Mouse (Mus musculus) forelimb bud, embryonic 11.5 days (tissue): ENCODE results near the gene Tbc1d17.

Experiments
- DNase-seq: peaks from one replicate; pipeline ENCODE4 v3.0.0-alpha.2; 2012; ENCODE audit warnings: low read depth, low spot score

Tbc1d17 gene

GRCm38 (mm10) chr7:44868919-44869696 lies 20.2 kb upstream of the Tbc1d17 start:
- peak; percentile 53 for DNase-seq

DNA sequence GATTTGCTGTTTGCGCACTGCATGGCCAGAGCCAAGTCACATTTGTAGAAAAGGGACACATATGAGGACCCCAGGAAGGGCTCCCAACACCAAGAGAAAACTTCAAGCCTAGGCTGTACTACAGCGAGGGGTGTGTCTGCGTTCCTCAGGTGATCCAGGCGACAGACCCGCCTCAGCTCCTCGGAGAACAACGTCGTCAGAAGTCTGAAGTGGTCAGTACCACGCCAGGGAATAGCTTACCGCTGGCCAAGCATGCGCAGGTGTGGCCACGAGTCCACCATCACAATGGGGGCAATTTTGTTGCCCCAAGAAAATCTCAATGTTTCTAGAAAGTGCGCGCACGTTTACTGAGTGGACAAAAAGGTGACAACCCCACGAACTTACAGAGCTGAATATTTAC lies 19.6 kb upstream of the Tbc1d17 start:
- DNase-seq, result no peak

GRCm38 (mm10) chr7:44867802-44868201 lies 18.9 kb upstream of the Tbc1d17 start:
- DNase-seq, result no peak

- DNase-seq, result no peak
Measured at GRCm38 (mm10) chr7:44867010-44867702, 18.3 kb upstream of the Tbc1d17 start.

DNA sequence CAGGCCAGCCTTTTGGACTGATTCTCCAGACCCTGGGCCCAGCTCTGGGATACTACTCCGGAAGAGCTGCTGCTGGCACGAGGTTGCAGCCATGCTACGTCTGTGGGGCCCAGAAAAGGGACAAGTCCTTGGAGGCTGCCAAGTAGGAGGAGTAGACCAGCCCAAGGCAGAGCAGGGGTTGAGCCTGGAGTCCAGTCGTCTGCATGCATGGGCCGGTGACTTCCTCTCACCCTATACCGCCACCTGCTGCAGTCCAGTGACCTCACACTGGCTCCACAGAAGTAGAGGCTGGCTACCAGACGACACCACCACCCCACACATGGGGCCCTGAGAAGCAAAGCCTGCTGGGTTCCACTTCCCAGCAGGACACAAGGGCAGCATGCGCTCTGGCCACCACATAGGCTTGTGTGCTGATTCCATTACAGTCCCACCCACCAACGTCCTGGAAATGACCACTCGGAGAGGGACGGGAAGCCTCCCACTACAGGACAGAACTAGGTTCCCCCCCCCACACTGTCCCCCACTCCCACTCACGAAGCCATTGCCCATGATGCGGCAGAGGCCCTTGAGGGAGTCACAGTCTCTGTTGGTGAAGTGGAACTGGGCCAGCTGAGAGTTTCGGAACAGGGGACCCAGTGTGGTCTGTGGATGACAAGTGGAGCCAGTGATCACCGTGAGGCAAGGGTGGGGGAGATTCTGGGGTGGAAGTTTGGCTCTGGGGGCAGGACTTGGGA lies 17.6 kb upstream of the Tbc1d17 start:
- DNase-seq, result no peak

GRCm38 (mm10) chr7:44864595-44865542 lies 16.0 kb upstream of the Tbc1d17 start:
- DNase-seq, result no peak

- DNase-seq, result no peak
Measured at GRCm38 (mm10) chr7:44863982-44864494, 15.2 kb upstream of the Tbc1d17 start.

DNA sequence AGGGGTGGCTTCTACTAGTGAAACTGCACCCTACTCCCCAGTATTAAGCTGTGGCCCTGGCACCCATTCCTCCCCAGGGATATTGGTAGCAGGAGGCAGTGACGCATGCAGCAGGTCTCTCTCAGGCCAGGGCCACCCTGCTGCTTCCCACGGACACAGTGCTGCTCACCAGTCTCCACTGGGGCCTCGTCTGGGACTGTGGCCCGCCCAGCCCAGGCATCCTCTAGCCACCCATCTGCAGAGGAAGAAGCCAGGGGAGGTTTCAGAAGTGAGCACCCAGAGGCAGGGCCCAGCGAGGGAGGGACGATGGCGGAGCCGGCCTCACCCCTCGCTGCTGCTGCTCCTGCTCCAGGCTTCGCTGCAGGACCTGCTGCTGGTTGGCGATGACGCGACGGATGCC lies 14.3 kb upstream of the Tbc1d17 start:
- DNase-seq, result no peak

DNA sequence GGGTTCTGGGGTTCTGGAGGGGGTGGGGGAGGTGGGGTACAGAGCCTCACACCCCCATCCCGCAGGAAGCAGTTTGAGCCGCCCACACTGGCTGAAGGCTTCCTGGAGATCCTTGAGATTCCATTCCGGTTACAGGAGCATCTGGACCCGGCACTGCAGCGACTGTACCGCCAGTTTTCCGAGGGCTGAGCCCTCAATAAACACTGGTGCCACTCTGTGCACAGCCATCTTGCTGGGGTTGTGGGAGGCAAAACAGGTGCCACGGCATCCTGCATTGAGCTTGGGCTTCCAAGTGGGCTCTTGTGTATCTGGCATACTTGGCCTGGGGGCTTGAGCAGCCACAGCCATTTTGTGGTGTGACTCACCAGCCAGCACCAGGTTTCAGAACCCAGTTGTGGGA lies 13.6 kb upstream of the Tbc1d17 start:
- no peak for DNase-seq

DNA sequence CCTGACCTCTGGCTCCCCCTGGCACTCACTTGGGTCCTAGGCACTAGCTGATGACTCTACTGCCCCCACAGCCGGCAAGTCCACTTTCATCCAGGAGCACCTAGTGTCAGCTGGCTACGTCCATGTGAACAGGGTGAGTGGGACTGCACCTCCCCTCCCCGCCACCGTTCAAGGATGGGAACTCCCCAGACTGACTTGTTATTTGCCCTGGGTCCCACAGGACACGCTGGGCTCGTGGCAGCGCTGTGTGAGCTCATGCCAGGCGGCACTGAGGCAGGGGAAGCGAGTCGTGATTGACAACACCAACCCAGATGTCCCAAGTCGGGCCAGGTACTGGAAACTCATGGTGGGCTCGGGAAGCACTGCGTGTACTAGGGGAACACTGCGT lies 12.5 kb upstream of the Tbc1d17 start:
- DNase-seq, result no peak

- peak; percentile 69 for DNase-seq
Measured at GRCm38 (mm10) chr7:44860576-44861428, 11.9 kb upstream of the Tbc1d17 start.

- DNase-seq, result no peak
Measured at GRCm38 (mm10) chr7:44859896-44860295, 11.0 kb upstream of the Tbc1d17 start.

DNA sequence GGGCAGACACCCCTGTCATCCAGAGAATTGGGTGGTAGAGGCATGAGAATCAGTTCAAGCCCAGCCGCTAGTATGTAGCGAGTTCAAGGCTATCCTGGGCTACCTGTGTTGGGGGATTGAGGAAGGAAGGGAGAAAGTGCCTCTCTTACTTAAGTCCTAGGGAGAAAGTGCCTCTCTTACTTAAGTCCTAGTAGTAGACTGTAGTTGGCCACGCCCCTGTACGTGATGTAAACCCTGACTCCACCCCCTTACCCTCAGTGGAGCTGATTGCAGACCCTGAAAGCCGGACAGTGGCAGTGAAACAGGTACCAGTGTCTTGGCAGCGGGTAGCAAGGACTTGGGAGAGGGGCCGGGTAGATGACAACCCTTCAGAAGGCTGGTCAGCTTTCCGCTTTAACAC lies 9.0 kb upstream of the Tbc1d17 start:
- no peak for DNase-seq

DNA sequence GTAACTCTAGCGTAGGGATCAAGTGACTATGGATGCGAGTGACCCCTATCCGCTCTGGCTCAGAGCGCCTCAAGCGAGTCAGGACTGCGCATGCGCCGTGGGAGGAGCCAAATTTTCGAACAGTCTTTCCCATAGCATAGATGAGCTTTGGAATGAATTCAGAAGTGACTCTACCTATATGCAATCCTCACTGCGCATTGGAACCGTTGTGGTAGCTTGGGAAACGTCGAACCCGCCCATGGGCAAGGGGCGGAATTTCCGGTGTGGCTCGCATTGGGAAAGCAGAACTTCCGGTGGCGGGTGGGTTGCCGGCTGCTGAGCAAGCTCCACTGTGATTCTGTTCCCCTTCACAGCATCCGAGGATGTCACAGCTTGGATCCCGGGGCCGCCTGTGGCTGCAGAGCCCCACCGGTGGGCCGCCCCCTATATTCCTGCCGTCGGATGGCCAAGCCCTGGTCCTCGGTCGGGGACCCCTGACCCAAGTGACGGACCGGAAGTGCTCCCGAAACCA lies 8.2 kb upstream of the Tbc1d17 start, which contains the start of gene Pnkp:
Gene Pnkp (plus strand): TSS at position 98 of the 511 bp plus-strand sequence.
- peak; percentile 88 for DNase-seq

- DNase-seq, result no peak
Measured at GRCm38 (mm10) chr7:44856265-44856916, 7.5 kb upstream of the Tbc1d17 start.

DNA sequence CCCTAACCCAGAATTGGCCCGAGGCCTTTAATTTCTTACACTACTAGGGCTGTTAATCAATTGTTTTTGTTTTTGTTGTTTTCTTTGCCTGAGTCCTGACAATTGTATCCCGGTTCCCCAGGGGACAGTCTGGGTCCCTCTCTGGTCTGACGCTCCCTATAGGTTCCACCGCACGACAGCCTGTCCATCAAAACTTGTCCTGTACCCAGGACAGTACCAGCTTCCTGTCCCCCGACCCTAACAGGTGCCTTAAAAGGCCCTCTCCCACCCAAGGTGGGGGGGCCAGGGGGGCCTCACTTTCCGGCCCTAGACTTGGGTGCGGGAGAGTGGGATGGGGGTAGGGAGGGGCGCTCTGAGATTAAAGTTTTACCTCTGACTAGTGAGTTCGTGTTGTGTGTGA lies 6.2 kb upstream of the Tbc1d17 start:
- no peak for DNase-seq

- peak; percentile 70 for DNase-seq
Measured at GRCm38 (mm10) chr7:44854356-44855031, 5.6 kb upstream of the Tbc1d17 start.

DNA sequence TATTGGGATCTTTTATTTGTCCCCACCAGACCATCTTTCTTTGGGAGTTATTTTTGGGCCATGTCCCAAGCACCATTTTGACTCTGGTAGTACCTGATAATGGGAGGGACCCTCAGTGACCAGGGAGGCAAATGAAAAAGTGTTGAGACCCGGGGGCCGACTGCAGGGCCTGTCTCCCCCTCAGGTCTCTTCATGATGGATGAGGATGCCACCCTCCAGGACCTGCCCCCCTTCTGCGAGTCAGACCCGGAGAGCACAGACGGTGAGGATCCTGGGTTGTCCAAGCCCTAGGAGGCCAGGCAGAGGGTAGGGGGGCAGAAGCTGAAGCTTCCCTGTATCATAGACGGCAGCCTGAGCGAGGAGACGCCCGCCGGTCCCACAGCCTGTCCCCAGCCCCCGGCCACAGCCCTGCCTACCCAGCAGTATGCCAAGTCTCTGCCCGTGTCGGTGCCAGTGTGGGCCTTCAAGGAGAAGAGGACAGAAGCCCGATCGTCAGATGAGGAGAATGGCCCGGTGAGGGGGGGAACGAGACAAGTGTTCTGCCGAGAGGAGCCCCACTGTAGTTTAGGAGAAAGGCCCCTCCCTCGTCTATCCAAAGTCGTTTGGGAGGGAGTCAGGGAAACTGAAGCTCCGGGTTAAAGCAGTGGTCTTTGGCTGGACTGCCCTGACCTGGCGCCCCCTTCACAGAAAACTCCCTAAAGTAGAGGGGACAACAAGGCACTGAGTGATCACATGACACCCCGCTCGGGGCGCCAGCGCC lies 4.9 kb upstream of the Tbc1d17 start:
- no peak for DNase-seq
